Mouse (Mus musculus) liver, adult (tissue): ENCODE results near the gene Spns2.
A peak's percentile ranks its signal among the peaks of the same experiment; 100 is the strongest.

Source experiments
- GATA4 ChIP-seq: IDR thresholded peaks from 2 replicates; pipeline ENCODE4 v1.6.1; 2014; ENCODE audit warnings: mild to moderate bottlenecking, low read length; ENCODE audit not compliant: insufficient replicate concordance

Spns2 gene

GRCm38 (mm10) chr11:72485960-72486359 is 3.7 kb downstream of the Spns2 start:
- no peak for TF ChIP-seq GATA4

- TF ChIP-seq GATA4: no peak
These were observed 4.5 kb downstream of the Spns2 start for GRCm38 (mm10) chr11:72485157-72485556.

- peak; percentile 74; the same call in 1 of the 2 replicates for TF ChIP-seq GATA4
These were observed 5.2 kb downstream of the Spns2 start for GRCm38 (mm10) chr11:72484549-72484948.

- TF ChIP-seq GATA4: no peak
These were observed 7.8 kb downstream of the Spns2 start for GRCm38 (mm10) chr11:72481952-72482351.

- no peak for TF ChIP-seq GATA4
These were observed 8.4 kb downstream of the Spns2 start for GRCm38 (mm10) chr11:72481313-72481712.

GRCm38 (mm10) chr11:72479499-72479898 is 10.2 kb downstream of the Spns2 start:
- TF ChIP-seq GATA4: no peak

GRCm38 (mm10) chr11:72478228-72478627 is 11.5 kb downstream of the Spns2 start:
- TF ChIP-seq GATA4: no peak

- no peak for TF ChIP-seq GATA4
These were observed 12.1 kb downstream of the Spns2 start for GRCm38 (mm10) chr11:72477653-72478052.

- no peak for TF ChIP-seq GATA4
These were observed 12.5 kb downstream of the Spns2 start for GRCm38 (mm10) chr11:72477182-72477581.

- no peak for TF ChIP-seq GATA4
These were observed 13.6 kb downstream of the Spns2 start for GRCm38 (mm10) chr11:72476074-72476625.

- no peak for TF ChIP-seq GATA4
These were observed 14.3 kb downstream of the Spns2 start for GRCm38 (mm10) chr11:72475408-72475807.

- peak; percentile 94 for TF ChIP-seq GATA4
These were observed 14.8 kb downstream of the Spns2 start for GRCm38 (mm10) chr11:72474926-72475325.

- TF ChIP-seq GATA4: no peak
These were observed 16.2 kb downstream of the Spns2 start for GRCm38 (mm10) chr11:72473540-72473939.

GRCm38 (mm10) chr11:72471381-72471780 is 18.3 kb downstream of the Spns2 start:
- no peak for TF ChIP-seq GATA4

GRCm38 (mm10) chr11:72470004-72470403 is 19.7 kb downstream of the Spns2 start:
- TF ChIP-seq GATA4: no peak

GRCm38 (mm10) chr11:72469217-72469616 is 20.5 kb downstream of the Spns2 start:
- peak; percentile 15; the same call in 1 of the 2 replicates for TF ChIP-seq GATA4

- no peak for TF ChIP-seq GATA4
These were observed 21.2 kb downstream of the Spns2 start for GRCm38 (mm10) chr11:72468525-72468924.
